Mouse (Mus musculus) heart, embryonic 10.5 days (tissue): Measurements from ENCODE around the gene Ctnnbip1. TPM values are rescaled to one million over a fixed set of nuclear protein-coding genes. Genes with fewer than 3 reads are reported as not detected.

ENCODE experiments used
- DNase-seq: peaks from one replicate; pipeline ENCODE4 v3.0.0-alpha.2; 2017; ENCODE audit warnings: low spot score
- H3K27ac ChIP-seq: fragments of 300-500 bp; sonication (generic); 2 replicates; pipeline ENCODE4 v1.5.1; 2016; ENCODE audit warnings: mild to moderate bottlenecking
- H3K27me3 ChIP-seq: fragments of 300-500 bp; sonication (generic); 2 replicates; pipeline ENCODE4 v1.6.1; 2016; ENCODE audit warnings: mild to moderate bottlenecking; ENCODE audit not compliant: poor library complexity, insufficient read depth, severe bottlenecking
- H3K36me3 ChIP-seq: fragments of 300-500 bp; sonication (generic); 2 replicates; pipeline ENCODE4 v1.6.1; 2016; ENCODE audit warnings: mild to moderate bottlenecking, moderate library complexity
- H3K4me1 ChIP-seq: fragments of 300-500 bp; sonication (generic); 2 replicates; pipeline ENCODE4 v1.6.1; 2016; ENCODE audit warnings: mild to moderate bottlenecking
- H3K4me3 ChIP-seq: fragments of 300-500 bp; sonication (generic); 2 replicates; pipeline ENCODE4 v1.5.1; 2016; ENCODE audit warnings: mild to moderate bottlenecking, moderate library complexity
- H3K9me3 ChIP-seq: fragments of 300-500 bp; sonication (generic); 2 replicates; pipeline ENCODE4 v1.6.1; 2016; ENCODE audit warnings: mild to moderate bottlenecking, moderate library complexity
- WGBS: fragments of 180-500 bp; shearing (Covaris S2); methylation state at CpG from one replicate; pipeline ENCODE4 v1.1.7; 2016; 5-methylcytosine and 5-hydroxymethylcytosine counted together
- polyA plus RNA-seq: library from polyadenylated mRNA; unstranded; fragments of >200 nt; fragmentation: Nextera tagmentation; extraction: Ambion mirVana; gene quantifications from 2 replicates; pipeline ENCODE4 v1.2.1, GENCODE M21; 2016

Ctnnbip1 gene
- polyA plus RNA-seq, 1 experiment from 2014 or later: 49.9 TPM

GRCm38 (mm10) chr4:149526330-149526729 lies 8.3 kb downstream of the Ctnnbip1 start:
- H3K27ac ChIP-seq: 0 out of 2 replicates have a peak overlapping the region, but pooled peaks have one; percentile 52
- no peak overlapping the region for H3K4me3 ChIP-seq
- no peaks in the 10 kb centered on the region for H3K27me3 ChIP-seq
- 62% methylated on average over 7 of the region's 7 CpGs for WGBS
- H3K9me3 ChIP-seq: no peaks in the 10 kb centered on the region
- peaks cover 74% of the 10 kb centered on the region for H3K4me1 ChIP-seq
- DNase-seq: no peak
- no peaks in the 10 kb centered on the region for H3K36me3 ChIP-seq

- WGBS: 69% methylated on average over 15 of the region's 15 CpGs
- no peaks in the 10 kb centered on the region for H3K27me3 ChIP-seq
- DNase-seq: no peak
- H3K9me3 ChIP-seq: no peaks in the 10 kb centered on the region
- H3K4me3 ChIP-seq: no peak overlapping the region
- no peaks in the 10 kb centered on the region for H3K36me3 ChIP-seq
- H3K27ac ChIP-seq: no peak overlapping the region
- peaks cover 65% of the 10 kb centered on the region for H3K4me1 ChIP-seq
These were observed 9.8 kb downstream of the Ctnnbip1 start for GRCm38 (mm10) chr4:149527621-149528354.

DNA sequence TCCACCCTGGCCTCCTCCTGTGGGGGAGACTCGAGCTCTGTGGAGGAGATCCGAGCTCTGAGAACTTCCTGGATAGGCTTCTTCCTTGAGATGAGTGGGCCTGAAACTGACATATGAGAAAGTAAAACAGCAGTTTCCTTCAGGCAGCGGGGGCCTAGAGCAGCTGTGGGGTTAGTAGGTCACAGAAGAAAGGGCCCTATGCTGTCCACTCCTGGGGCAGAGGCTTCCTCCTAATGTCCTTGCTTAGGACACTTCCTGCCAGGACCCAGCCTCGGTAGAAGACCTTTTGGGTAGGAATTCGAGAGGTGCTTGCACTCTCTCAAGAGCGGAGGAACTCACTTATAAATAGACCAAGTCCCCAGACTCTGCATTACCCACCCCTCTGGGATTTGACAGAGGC lies 11.7 kb downstream of the Ctnnbip1 start:
- WGBS: 36% methylated on average over 6 of the region's 6 CpGs
- H3K36me3 ChIP-seq: no peaks in the 10 kb centered on the region
- no peaks in the 10 kb centered on the region for H3K27me3 ChIP-seq
- no peaks in the 10 kb centered on the region for H3K9me3 ChIP-seq
- H3K4me1 ChIP-seq: peaks cover 49% of the 10 kb centered on the region
- peak overlapping the region; percentile 69; the same call in 1 of the 2 replicates for H3K27ac ChIP-seq
- no peak for DNase-seq
- H3K4me3 ChIP-seq: peak overlapping the region; percentile 8

DNA sequence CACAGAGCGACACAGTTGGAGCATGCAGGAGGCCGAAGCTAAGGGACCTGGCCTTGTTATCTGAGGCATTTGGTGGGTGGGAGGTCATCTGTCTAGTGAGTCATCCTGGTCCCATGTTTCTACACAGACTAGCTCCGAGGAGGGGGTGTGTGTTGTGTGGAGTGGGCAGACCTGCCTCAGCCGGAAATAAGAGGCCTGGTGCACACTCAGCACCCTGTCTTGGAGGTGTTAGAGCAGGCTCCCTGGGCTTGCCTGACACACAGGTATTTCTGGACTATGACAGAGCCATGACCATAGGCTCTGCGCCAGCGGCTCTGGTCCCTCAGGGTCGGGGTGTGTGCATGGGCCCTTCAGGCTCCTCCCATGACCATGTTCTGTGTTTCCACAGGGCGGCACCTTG lies 21.4 kb downstream of the Ctnnbip1 start:
- WGBS: 37% methylated on average over 8 of the region's 8 CpGs
- H3K4me1 ChIP-seq: peaks cover 55% of the 10 kb centered on the region
- peak overlapping the region; percentile 56 for H3K27ac ChIP-seq
- H3K4me3 ChIP-seq: no peak overlapping the region; the same call in none of the 2 replicates
- H3K9me3 ChIP-seq: no peaks in the 10 kb centered on the region
- no peaks in the 10 kb centered on the region for H3K27me3 ChIP-seq
- DNase-seq: peak; percentile 86
- no peaks in the 10 kb centered on the region for H3K36me3 ChIP-seq

GRCm38 (mm10) chr4:149541935-149542334 lies 23.9 kb downstream of the Ctnnbip1 start:
- H3K36me3 ChIP-seq: peaks cover 23% of the 10 kb centered on the region
- no peaks in the 10 kb centered on the region for H3K9me3 ChIP-seq
- 0 out of 2 replicates have a peak overlapping the region, but pooled peaks have one; percentile 12 for H3K4me3 ChIP-seq
- peaks cover 50% of the 10 kb centered on the region for H3K4me1 ChIP-seq
- DNase-seq: no peak
- H3K27me3 ChIP-seq: no peaks in the 10 kb centered on the region
- 54% methylated on average over 5 of the region's 5 CpGs for WGBS
- peak overlapping the region; percentile 47; the same call in 1 of the 2 replicates for H3K27ac ChIP-seq

GRCm38 (mm10) chr4:149542431-149542830 lies 24.4 kb downstream of the Ctnnbip1 start:
- H3K9me3 ChIP-seq: no peaks in the 10 kb centered on the region
- DNase-seq: no peak
- peaks cover 25% of the 10 kb centered on the region for H3K36me3 ChIP-seq
- H3K27me3 ChIP-seq: no peaks in the 10 kb centered on the region
- H3K4me3 ChIP-seq: no peak overlapping the region
- WGBS: 74% methylated on average over 12 of the region's 12 CpGs
- H3K27ac ChIP-seq: 0 out of 2 replicates have a peak overlapping the region, but pooled peaks have one; percentile 59
- H3K4me1 ChIP-seq: peaks cover 45% of the 10 kb centered on the region

DNA sequence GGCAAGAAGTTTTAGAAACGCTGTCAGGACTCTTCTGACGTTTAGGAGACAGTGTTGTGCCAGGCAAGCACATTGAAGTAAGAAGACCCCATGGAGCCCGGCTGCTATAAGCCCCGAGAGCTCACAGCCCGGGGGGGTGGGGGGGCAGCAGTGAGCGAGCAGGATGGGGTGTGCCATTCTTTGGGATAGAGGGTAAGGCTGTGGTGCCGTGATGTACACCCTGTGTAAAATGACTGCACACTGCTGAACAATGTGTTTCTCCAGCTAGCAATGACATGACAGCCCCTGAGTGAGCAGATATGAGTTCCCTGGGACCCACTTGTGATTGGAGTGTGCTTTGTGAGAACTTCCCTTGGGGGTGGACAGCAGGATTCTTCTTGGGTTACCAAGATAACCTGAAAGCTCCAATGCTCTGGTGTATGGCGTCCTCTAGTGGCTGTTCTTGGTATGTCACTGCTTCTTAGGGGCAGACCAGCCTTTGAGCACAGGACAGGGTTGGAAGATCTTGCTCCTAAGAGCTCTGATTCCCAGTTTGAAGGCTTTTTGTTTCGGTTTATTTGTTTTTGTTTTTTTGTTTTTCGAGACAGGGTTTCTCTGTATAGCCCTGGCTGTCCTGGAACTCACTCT lies 25.0 kb downstream of the Ctnnbip1 start:
- DNase-seq: no peak
- Histone ChIP-seq H3K27me3 (no peaks in the 10 kb centered on the region), H3K36me3 (peaks cover 30% of the 10 kb centered on the region), H3K9me3 (no peaks in the 10 kb centered on the region), H3K4me1 (peaks cover 39% of the 10 kb centered on the region), H3K27ac (0 out of 2 replicates have a peak overlapping the region, but pooled peaks have one; percentile 59), H3K4me3 (no peak overlapping the region)
- 49% methylated on average over 10 of the region's 10 CpGs for WGBS

DNA sequence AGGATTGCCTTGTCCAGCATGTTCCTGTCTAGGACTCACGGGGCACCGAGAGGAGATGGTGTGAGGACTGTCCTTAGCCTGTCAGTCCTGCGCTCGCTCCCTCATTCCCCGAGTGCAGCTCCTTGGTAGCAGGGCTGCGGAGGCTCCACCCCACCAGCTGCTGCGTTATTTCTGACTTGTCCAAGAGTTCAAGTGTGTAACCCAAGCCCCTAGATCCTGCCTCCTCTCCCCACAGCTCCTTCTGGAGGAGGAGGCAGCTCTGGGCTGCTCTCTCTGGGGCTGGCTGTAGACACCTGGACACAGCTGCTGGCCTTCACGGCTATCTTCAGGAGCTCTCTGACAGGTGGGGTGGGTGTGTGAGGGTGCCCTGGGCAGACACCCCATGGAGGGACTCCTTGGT lies 26.9 kb downstream of the Ctnnbip1 start:
- Histone ChIP-seq H3K4me1 (peaks cover 21% of the 10 kb centered on the region), H3K9me3 (no peaks in the 10 kb centered on the region), H3K27ac (no peak overlapping the region), H3K27me3 (no peaks in the 10 kb centered on the region), H3K36me3 (peaks cover 34% of the 10 kb centered on the region), H3K4me3 (no peak overlapping the region)
- DNase-seq: no peak
- 80% methylated on average over 8 of the region's 8 CpGs for WGBS

- 80% methylated on average over 9 of the region's 9 CpGs for WGBS
- H3K4me3 ChIP-seq: no peak overlapping the region
- no peak for DNase-seq
- H3K36me3 ChIP-seq: peaks cover 39% of the 10 kb centered on the region
- no peak overlapping the region for H3K27ac ChIP-seq
- no peaks in the 10 kb centered on the region for H3K27me3 ChIP-seq
- no peaks in the 10 kb centered on the region for H3K9me3 ChIP-seq
- peaks cover 10% of the 10 kb centered on the region for H3K4me1 ChIP-seq
These were observed 28.9 kb downstream of the Ctnnbip1 start for GRCm38 (mm10) chr4:149546797-149547444.

DNA sequence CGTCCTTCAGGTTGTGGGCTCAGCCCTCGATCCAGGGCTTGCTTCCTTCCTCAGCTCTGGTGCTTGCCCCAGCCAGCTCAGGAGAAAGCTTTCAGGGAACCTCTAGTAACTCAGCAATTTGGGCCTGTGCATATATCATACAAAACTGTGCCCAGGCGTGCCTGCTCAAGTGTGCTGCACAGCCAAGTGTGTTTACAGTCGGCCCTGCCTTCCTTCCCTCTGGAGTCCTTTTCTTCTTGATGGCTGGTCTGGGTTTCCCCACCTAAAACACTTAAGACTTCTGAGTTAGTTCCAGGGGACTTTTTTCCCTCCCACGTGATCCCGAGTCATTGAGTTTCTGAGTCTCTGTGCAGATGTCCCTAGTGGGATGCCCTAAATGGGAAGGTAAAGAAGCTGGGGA lies 29.5 kb downstream of the Ctnnbip1 start:
- H3K4me1 ChIP-seq: peaks cover 6% of the 10 kb centered on the region
- H3K4me3 ChIP-seq: no peak overlapping the region
- no peak overlapping the region for H3K27ac ChIP-seq
- no peaks in the 10 kb centered on the region for H3K9me3 ChIP-seq
- no peaks in the 10 kb centered on the region for H3K27me3 ChIP-seq
- 76% methylated on average over 6 of the region's 6 CpGs for WGBS
- DNase-seq: no peak
- H3K36me3 ChIP-seq: peaks cover 39% of the 10 kb centered on the region

- Histone ChIP-seq H3K4me3 (no peak overlapping the region), H3K4me1 (peaks cover 7% of the 10 kb centered on the region; the same call in 1 of the 2 replicates), H3K9me3 (no peaks in the 10 kb centered on the region), H3K27ac (no peak overlapping the region), H3K27me3 (no peaks in the 10 kb centered on the region), H3K36me3 (peaks cover 41% of the 10 kb centered on the region)
- WGBS: 64% methylated on average over 9 of the region's 9 CpGs
- no peak for DNase-seq
These were observed 31.3 kb downstream of the Ctnnbip1 start for GRCm38 (mm10) chr4:149549221-149549925.

GRCm38 (mm10) chr4:149550866-149551265 lies 32.8 kb downstream of the Ctnnbip1 start:
- Histone ChIP-seq H3K27me3 (no peaks in the 10 kb centered on the region), H3K36me3 (peaks cover 32% of the 10 kb centered on the region), H3K27ac (no peak overlapping the region), H3K4me1 (peaks cover 17% of the 10 kb centered on the region; the same call in 1 of the 2 replicates), H3K9me3 (no peaks in the 10 kb centered on the region), H3K4me3 (no peak overlapping the region)
- WGBS: 67% methylated on average over 5 of the region's 5 CpGs
- no peak for DNase-seq
